8 mouse cellular contexts compared by ENCODE assay signal in the genomic region with DNA sequence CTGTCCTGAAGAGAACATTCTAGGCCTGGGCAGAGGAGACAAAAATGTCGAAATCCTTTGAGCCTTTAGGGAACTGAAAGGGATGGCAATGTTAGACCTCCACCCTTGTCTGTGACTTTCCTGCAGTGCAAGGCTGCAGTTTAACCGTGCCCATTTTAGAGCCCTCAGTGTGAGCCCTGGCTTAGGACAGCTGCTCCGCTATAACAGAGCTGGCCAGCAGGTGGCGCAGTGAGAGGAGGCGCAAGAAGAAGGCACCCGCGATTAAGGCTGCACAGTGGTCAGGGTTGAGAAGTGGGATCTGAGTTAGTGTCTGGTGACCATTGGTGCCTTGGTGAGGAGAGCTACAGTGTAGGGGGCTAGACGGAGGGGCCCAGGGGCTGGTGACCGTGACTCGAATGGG. TPM values are rescaled to one million over a fixed set of nuclear protein-coding genes. Genes with fewer than 3 reads are reported as not detected.
DNase-seq lines count a peak whose midpoint lies in the region; ATAC-seq and TF ChIP-seq lines count a peak whose summit lies in the region.

No protein-coding gene starts in this region.

- peak; percentile 62 for ATAC-seq in G1E (ENCODE audit: extremely low read depth, insufficient number of reproducible peaks, low FRiP score, poor library complexity, severe bottlenecking)
- ATAC-seq in forebrain, embryonic 12.5 days (ENCODE audit: low FRiP score), result peak; percentile 59; the same call in 1 of the 2 replicates
- ATAC-seq in megakaryocyte-erythroid progenitor cell, adult 5-6 weeks (replicated peaks; ENCODE audit: low FRiP score, low TSS enrichment, poor library complexity, severe bottlenecking), result peak; percentile 75

- no peak overlapping the region for H3K9ac ChIP-seq in forebrain, embryonic 12.5 days

- no peaks in the 10 kb centered on the region for H3K36me3 ChIP-seq in G1E (replicated peaks)
- H3K36me3 ChIP-seq in forebrain, embryonic 12.5 days (replicated peaks), result no peaks in the 10 kb centered on the region

- H3K4me3 ChIP-seq in G1E (ENCODE audit: low read depth, low read length), result no peak overlapping the region
- no peak overlapping the region for H3K4me3 ChIP-seq in forebrain, embryonic 12.5 days (replicated peaks)

- no peak overlapping the region for H3K4me2 ChIP-seq in forebrain, embryonic 12.5 days

- peak; percentile 62 for DNase-seq in G1E (ENCODE audit: low spot score)
- DNase-seq in c-Kit-positive CD71-negative TER-119-negative erythroid progenitor cells, embryonic 14.5 days (ENCODE audit: low read depth), result peak; percentile 58
- DNase-seq in heart, postnatal 4 days, result peak; percentile 80
- DNase-seq in layer of hippocampus, postnatal 25 days (ENCODE audit: extremely low spot score in 1 of 2, low spot score in 1 of 2), result peak; percentile 61 to 89
- peak; percentile 84 for DNase-seq in right cerebral cortex, postnatal 4 days
- DNase-seq in urinary bladder, postnatal 4 days (ENCODE audit: low spot score in 2 of 2), result peak; percentile 53 to 83

- 5% methylated on average over 10 of the region's 10 CpGs for WGBS in forebrain, embryonic 12.5 days

- no peak overlapping the region for H3K27ac ChIP-seq in forebrain, embryonic 12.5 days

- peaks cover 22% of the 10 kb centered on the region for H3K4me1 ChIP-seq in G1E (ENCODE audit: insufficient read depth, low read depth, low read length)
- peaks cover 15% of the 10 kb centered on the region for H3K4me1 ChIP-seq in forebrain, embryonic 12.5 days

- peak; percentile 95 for TF ChIP-seq CTCF in G1E (IDR thresholded peaks at IDR 0.05; ENCODE audit: low read depth, low read length)

- peaks cover 27% of the 10 kb centered on the region; the same call in 1 of the 2 replicates for H3K27me3 ChIP-seq in G1E (ENCODE audit: insufficient read depth, low read length)
- peaks cover 22% of the 10 kb centered on the region for H3K27me3 ChIP-seq in forebrain, embryonic 12.5 days

- no peaks in the 10 kb centered on the region for H3K9me3 ChIP-seq in G1E (replicated peaks)
- no peaks in the 10 kb centered on the region for H3K9me3 ChIP-seq in forebrain, embryonic 12.5 days

RNA-seq across cellular contexts. Expression of a gene that starts 12.1 kb away (rescaled TPM):
- 0.68 TPM in 1 of 2 replicates, not detected in the other for total RNA-seq in G1E (2014; fragmentation: Nextera tagmentation)
- total RNA-seq in G1E (2017), result 0.22 TPM in 1 of 2 replicates, not detected in the other
- not detected in 2 replicates for polyA plus RNA-seq in G1E (2012)
- not detected in 2 replicates for polyA plus RNA-seq in forebrain, embryonic 12.5 days (2016; fragmentation: Nextera tagmentation; extraction: Ambion mirVana)
- not detected for total RNA-seq in heart, postnatal 4 days (2021)
- total RNA-seq in layer of hippocampus, postnatal 25 days (2021), result not detected
- not detected in 2 replicates for total RNA-seq in megakaryocyte-erythroid progenitor cell, adult 5-6 weeks (2014; fragmentation: Nextera tagmentation)
- total RNA-seq in megakaryocyte-erythroid progenitor cell, adult 5-6 weeks (2017), result not detected in 2 replicates

RNA-seq across cellular contexts. Expression of a gene that starts 17.6 kb away (rescaled TPM):
- total RNA-seq in G1E (2014; fragmentation: Nextera tagmentation), result not detected in 2 replicates
- total RNA-seq in G1E (2017), result 0.16 TPM in 1 of 2 replicates, not detected in the other
- polyA plus RNA-seq in G1E (2012), result not detected in 2 replicates
- 1.1 and 1.3 TPM in 2 replicates for polyA plus RNA-seq in forebrain, embryonic 12.5 days (2016; fragmentation: Nextera tagmentation; extraction: Ambion mirVana)
- under 1 TPM; 0.36 to 0.61 TPM for total RNA-seq in heart, postnatal 4 days (2021)
- total RNA-seq in layer of hippocampus, postnatal 25 days (2021), result 1 to 10 TPM; 4.9 to 5.8 TPM
- total RNA-seq in megakaryocyte-erythroid progenitor cell, adult 5-6 weeks (2014; fragmentation: Nextera tagmentation), result not detected in 2 replicates
- total RNA-seq in megakaryocyte-erythroid progenitor cell, adult 5-6 weeks (2017), result not detected in 2 replicates

RNA-seq across cellular contexts. Expression of a gene that starts 49.5 kb away (rescaled TPM):
- total RNA-seq in G1E (2014; fragmentation: Nextera tagmentation) (not detected in 2 replicates), G1E (2017) (0.06 and 0.11 TPM in 2 replicates)
- polyA plus RNA-seq in G1E (2012), result 0.01 TPM in 2 replicates
- 0.32 and 0.54 TPM in 2 replicates for polyA plus RNA-seq in forebrain, embryonic 12.5 days (2016; fragmentation: Nextera tagmentation; extraction: Ambion mirVana)
- 10 to 100 TPM; 14.1 to 19.8 TPM for total RNA-seq in heart, postnatal 4 days (2021)
- 1 to 10 TPM; 1.1 to 1.8 TPM for total RNA-seq in layer of hippocampus, postnatal 25 days (2021)
- 0.33 and 1.0 TPM in 2 replicates for total RNA-seq in megakaryocyte-erythroid progenitor cell, adult 5-6 weeks (2014; fragmentation: Nextera tagmentation)
- 0.33 and 0.99 TPM in 2 replicates for total RNA-seq in megakaryocyte-erythroid progenitor cell, adult 5-6 weeks (2017)

Comparison
In these comparisons a context has a peak if more than half of its experiments do, and no peak if none do; other contexts are left out.
1. RNA of a gene that starts 49.5 kb away (total RNA-seq): 14.1 to 19.8 TPM in heart, postnatal 4 days; 1.1 to 1.8 TPM in layer of hippocampus, postnatal 25 days, 0.33 to 1.0 TPM in megakaryocyte-erythroid progenitor cell, adult 5-6 weeks and 0.06 to 0.11 TPM in G1E; every median in the first group is over 4 times any median in the second.
2. Peak in every context shown above with its lines, with median percentiles within 50 percentile points of each other: ATAC-seq and DNase-seq.